Mouse (Mus musculus) neural tube, postnatal 0 days (tissue): ENCODE results near the gene Ugp2. TPM values are rescaled to one million over a fixed set of nuclear protein-coding genes. Genes with fewer than 3 reads are reported as not detected.

Experiments used
- microRNA counts: library from miRNA; unstranded; fragments of <30 nt; microRNA quantifications from one replicate; lab custom pipeline; 2015
- microRNA-seq: library from miRNA; unstranded; fragments of <30 nt; microRNA quantifications from one replicate; pipeline ENCODE4, GENCODE M21; 2016
- polyA plus RNA-seq: library from polyadenylated mRNA; unstranded; fragments of >200 nt; fragmentation: Nextera tagmentation; extraction: Ambion mirVana; gene quantifications from 2 replicates; pipeline ENCODE4 v1.2.1, GENCODE M21; 2015

Gene Ugp2
- polyA plus RNA-seq, result 64.8 and 68.9 TPM in 2 replicates

DNA sequence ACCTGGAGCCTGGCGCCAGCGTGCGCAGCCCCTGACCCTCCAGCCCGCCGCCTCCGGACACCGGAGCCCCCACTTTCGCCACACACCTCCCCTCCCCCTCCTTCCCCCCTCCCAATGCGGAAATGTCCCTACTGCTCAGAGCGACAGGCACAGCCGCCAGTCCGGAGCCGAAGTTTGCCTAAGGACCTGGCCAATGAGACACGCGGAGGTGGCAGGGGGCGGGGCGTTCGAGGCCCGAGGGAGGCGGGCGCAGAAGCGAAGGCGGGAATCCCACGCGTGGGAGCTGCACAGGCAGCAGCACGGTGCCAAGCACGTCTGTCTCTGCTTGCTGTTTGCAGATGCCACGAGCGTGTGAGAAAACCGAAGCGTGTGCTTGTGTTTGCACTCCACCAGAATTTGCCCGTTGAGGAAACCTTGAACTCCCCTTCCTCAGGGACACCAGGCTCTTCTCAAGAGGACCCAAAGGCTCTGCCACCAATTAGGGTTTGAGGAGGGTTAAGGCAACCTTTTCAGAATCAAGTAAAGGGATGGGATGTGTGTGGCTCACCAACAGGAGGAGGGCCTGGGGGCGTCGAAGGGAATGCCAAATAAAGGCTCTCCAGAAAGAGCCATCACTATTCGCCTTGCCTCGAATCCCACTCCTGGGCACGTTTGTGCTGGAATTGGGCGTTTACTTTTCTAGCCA lies at the start of gene Ugp2:
Gene Ugp2 (minus strand): TSS at position 80 of the 685 bp plus-strand sequence.

MicroRNA genes within 50 kb of the gene (microRNA counts, 519-probe panel; counts per million panel counts)
- microRNA mmu-miR-1933-3p (lab: Ali Mortazavi, UCI) (40.5 counts per million), microRNA mmu-miR-1933-5p (lab: Ali Mortazavi, UCI) (40.5 counts per million)

Small RNA genes lying within 50 kb of the gene (microRNA-seq; reads per million reads assigned to microRNA genes)
- gene Mir1933, result 1.2 reads per million

Other genes starting within 250 kb of the Ugp2 start
- gene Vps54, start 131.9 kb downstream of the Ugp2 start, polyA plus RNA-seq, result 8.1 and 8.8 TPM in 2 replicates
- gene Wdpcp, start 201.0 kb upstream of the Ugp2 start, polyA plus RNA-seq, result 7.3 and 8.0 TPM in 2 replicates
- gene Mdh1, start 201.2 kb upstream of the Ugp2 start, polyA plus RNA-seq, result 789 and 832 TPM in 2 replicates